Mouse (Mus musculus) frontal cortex, adult (tissue): Measurements from ENCODE around the gene Atp1a3.

Source experiments
- ATAC-seq: cut with Nextera tagmentation; 2 replicates; pipeline ENCODE4 v1.9.2; 2017; ENCODE audit warnings: mild to moderate bottlenecking, moderate library complexity, mixed read lengths; ENCODE audit not compliant: low TSS enrichment

Gene Atp1a3

DNA sequence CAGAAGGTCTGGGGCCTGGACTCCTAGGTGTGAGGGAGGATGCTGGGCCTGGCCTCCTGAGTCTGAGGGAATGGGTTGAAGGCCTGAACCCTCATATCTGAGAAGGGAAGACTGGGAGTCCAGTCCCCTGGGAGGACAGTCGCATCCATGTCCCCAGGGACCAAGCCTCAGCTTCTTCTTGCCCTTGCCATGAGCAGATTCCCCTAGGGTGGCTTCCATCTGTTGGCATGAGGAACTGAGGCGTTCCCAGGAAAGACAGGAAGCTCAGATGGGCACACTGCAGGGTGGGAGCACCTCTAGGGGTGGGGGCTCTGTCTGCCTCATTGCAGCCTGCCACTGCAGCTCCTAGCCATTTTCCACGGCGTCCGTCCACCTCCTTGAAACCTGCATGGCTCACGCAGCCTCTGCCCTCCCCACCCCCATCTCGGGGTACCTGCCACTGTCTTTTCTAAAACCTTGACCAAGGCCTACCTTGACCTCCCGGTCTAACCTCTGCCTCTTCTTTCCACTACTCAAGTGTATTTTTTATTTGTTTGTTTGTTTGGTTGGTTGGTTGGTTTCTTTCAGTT is 1.9 kb downstream of the Atp1a3 start:
- ATAC-seq = no peak

DNA sequence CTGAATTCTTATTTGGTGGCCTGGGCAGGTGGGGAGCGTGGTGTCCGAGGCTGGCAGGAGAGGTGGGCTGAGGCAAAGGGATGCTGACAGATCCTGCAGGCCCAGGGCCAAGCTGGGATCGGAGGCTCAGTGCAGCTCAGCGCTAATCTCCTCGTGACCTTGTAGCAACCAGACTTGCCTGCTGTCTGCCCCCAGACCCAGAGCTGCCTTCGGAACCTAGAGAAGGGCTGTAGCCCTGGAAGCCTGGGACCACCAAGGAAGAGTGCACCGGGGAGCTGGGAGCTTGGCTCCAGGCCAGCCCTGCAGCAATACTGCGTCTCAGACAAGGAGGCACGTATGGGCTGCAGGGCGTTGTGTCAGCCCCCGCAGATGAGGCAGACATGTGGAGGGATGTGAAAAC is 2.5 kb downstream of the Atp1a3 start:
- no peak for ATAC-seq

DNA sequence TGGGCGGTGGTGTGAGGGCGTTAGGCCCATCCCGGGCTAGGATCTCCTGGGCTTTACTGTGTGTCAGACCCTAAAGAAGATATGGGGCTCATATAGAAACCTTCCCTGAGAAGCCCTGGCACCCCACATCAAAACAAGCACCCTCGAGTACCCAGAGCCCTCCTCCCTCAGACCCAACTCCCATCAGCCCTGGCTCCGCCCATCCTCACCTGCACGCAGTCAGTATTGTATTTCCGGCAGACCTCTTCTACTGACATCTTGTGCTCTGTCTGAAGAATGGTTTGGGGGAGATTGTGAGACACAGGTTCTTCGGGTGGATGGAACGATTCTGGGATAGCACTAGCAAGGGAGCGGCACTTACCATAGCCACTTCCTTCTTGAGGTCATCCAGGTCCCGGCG is 5.0 kb downstream of the Atp1a3 start:
- no peak for ATAC-seq

DNA sequence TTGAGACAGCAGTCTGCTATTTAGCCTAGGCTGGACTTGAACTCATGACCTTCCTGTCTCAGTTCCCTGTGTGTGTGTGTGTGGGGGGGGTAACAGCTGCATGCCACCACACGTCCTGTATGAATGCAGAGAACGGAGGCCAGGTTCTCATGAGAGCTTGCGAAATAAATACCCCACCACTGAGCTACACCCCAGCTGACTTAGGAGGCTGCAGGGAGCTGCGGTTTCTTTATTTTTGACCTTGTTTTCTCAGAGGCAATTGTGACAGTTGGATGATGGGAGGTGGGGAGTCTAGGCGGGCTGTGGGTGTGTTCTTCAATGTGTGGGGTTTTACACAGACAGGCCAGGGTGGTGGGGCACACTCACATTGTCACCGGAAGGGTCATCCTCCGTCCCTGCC is 5.5 kb downstream of the Atp1a3 start:
- ATAC-seq = no peak

DNA sequence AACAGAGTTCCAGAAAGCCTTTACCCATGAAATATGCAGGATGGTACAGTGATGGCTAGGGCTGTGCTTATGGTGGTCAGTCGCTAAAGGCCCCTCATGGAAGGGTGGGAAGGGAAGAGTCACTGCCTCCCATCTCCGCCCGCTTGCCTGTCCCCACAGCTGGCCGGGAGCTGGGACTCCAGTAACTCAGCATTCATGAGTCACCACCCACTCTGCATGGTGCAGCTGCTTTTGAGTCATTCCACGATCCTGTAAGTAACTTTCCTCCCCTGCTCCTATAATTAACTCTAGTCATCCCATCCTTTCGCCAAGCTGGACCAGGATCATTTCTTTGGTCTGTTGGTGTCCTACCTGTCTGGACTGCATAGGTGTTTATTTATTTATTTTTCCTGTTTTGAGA is 12.7 kb downstream of the Atp1a3 start:
- peak; percentile 86 for ATAC-seq

DNA sequence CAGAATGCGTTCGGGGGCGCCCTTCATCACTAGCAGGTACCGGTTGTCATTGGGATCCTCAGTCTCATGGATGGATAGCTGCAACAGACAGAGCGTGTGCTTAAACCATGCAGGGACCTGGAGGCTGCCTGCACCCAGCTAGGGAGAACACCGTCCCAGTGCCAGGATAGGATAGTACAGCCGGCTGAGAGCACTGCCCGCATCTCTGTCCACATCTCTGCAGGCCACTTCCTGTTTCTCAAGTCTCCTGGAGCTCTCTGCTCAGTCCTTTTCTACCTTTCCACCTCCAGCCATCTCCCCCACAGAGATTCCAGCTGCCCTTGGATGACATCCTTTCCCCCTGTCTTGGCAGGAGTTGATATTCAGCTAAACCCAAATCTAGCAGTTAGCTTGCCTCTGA is 15.3 kb downstream of the Atp1a3 start:
- no peak for ATAC-seq

DNA sequence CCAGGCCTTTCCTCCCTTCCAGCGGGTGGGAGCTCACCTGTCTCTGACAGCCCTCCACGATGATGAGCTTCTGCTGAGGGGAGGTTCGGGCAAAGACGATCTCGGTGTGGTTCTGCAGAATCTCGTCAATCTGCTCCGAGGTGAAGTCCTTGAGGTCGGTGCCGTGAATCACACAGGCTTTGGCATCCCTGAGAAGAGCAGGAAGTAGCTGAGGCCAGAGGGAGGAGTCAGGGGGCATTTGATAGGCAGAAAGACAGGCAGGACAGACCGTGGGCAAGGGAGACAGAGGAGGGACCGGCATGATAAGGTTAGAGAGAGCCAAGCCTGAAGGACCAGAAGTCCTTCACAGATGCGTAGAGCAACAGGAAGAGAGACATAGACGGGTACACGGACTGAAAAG is 17.8 kb downstream of the Atp1a3 start:
- ATAC-seq = no peak

DNA sequence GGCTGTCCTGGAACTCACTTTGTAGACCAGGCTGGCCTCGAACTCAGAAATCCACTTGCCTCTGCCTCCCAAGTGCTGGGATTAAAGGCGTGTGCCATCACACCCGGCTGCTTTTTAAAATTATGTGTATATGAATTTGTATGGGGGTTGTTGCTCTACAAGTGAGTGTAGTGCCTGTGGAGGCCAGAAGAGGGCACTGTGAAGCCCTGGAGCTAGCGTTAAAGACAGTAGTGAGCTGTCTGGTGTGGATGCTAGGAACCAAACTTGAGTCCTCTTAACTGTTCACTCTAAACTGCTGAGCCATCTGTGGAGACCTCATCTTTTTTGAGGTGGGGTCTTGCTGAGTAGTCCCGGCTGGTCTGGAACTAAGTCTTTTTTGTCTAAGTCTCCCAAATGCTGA is 20.0 kb downstream of the Atp1a3 start:
- no peak for ATAC-seq

DNA sequence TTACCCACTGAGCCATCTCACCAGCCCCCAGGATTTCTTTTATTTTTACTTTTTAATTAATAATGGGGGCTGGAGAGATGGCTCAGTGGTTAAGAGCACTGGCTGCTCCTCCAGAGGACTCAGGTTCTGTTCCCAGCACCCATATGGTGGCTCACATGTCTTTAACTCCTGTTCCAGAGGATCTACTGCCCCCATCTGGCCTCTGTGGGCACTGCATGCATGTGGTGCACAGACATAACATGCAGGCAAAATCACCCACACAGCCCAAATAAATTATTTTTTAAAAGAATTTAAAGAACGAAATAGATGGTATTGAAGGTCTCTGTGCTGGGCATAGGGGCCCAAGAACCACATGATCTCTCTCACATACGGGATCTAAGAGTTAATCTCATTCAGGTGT is 21.5 kb downstream of the Atp1a3 start:
- no peak for ATAC-seq

DNA sequence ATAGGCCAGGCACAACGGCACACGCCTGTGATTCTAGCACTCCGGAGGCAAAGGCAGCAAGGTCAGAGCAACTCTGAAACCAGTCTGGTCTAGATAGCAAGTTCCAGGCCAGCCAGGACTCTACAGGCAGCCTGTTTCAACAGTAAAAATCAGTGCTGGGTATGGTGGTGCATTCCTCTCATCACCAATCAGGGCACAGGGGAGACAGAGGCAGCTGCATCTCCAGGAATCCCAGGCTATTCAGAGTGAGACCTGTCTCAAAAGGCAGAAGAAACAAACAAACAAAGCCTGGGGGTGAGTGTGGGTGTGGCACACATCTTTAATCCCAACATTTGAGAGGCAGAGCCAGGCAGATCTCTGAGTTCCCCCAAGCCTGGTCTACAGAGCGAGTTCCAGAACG is 22.4 kb downstream of the Atp1a3 start:
- no peak for ATAC-seq

DNA sequence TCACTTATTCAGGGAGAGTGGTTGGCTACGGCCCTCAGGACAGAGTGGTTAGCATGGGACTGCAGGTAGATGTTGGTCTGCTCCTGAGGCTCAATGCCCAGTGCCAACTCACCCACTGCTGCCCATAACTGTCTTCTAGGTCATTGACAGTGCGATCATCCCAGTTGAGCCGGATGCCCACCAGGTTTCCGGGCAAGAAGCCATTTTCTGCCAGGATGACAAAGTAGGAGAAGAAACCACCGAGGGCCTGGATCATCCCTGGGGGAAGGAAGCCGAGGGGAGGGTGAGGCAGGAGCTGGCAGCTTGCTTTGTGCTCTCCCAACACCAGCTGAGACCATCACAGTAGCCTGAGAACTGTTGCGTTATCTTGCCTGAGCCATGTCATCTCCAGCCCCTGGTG is 25.3 kb downstream of the Atp1a3 start:
- no peak for ATAC-seq

DNA sequence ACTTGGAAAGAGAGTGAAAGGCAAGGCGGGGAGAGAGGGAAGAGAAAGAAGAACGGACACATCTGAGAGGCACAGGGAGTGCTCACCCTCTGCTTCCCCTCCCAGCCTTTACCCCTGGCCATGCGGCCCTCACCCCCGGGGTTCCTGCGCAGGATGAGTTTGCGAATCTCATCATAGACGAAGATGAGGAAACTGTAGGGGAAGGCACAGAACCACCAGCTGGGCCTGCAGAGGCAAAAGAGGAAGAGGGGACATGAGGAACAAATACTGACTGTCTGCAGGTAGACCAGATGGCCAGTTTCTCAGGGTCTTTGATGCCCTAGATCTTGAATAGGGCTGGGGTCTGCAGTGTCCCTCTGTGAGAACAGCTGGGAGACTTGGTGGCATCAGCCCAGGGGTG is 27.0 kb downstream of the Atp1a3 start:
- ATAC-seq = no peak

DNA sequence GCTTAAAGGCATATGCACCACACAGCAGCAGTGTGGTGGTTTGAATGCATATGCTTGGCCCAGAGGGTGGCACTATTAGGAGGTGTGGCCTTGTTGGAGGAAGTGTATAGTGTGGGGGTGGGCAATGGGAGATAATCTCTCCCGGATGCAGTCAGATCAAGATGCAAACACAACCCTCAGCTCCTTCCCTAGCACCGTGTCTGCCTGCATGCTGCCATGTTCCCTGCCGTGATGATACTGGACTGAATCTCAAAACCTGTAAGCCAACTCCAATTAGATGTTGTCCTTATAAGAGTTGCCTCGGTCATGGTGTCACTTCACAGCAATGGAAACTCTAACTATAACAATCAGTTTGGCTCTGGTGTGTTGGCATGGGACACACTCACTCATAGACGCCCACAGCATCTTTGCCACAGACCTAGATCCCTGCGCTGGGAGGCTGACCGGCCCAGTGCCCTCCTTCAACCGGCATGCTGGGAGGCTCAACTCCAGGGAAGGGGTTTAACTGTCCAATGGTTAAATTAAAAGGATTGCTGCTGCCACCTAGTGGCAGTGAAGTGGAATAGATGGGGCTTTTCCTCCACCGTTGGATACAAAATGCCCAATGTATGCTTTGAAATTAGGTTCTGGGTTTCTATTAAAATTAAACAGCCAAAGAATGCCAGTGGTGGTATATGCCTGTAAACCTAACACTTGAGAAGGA is 30.7 kb downstream of the Atp1a3 start:
- no peak for ATAC-seq

DNA sequence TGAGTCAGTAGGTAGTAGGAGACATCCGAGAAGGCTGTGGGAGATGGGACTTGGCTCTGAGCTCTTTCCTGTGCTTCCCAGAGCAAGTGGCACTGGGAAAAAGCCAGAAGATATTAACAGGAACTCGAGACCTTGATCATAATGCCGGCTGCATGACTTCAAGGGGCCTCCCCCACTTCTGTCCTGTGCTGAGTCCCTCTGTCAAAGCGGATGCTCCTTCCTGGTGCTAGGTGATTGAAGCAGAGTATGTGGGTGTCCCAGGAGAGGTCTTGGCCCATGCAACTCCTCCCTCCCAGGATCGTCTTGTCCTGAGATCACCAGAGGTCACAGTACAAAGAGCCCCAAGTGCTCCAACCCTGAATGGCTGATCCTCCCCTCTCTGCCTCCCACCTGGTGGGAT is 31.9 kb downstream of the Atp1a3 start:
- no peak for ATAC-seq

DNA sequence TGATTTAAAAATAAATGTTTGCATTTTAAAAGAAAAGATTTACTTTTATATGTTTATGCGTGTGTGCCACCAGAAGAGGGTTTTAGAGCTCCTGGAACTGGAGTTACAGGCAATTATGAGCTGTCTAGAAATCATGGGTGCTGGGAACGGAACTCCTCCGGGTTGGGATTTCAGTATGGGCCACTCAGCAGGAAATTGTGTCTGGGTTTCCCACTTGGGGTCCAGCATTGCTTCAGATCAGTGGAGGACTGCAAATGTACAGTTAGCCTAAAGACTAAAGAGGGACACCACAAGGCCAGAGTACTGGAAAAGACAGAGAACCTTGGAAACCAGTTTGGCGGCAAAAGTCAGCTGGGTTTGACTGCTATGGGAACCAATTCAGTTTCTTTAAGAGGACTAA is 32.5 kb downstream of the Atp1a3 start:
- no peak for ATAC-seq

DNA sequence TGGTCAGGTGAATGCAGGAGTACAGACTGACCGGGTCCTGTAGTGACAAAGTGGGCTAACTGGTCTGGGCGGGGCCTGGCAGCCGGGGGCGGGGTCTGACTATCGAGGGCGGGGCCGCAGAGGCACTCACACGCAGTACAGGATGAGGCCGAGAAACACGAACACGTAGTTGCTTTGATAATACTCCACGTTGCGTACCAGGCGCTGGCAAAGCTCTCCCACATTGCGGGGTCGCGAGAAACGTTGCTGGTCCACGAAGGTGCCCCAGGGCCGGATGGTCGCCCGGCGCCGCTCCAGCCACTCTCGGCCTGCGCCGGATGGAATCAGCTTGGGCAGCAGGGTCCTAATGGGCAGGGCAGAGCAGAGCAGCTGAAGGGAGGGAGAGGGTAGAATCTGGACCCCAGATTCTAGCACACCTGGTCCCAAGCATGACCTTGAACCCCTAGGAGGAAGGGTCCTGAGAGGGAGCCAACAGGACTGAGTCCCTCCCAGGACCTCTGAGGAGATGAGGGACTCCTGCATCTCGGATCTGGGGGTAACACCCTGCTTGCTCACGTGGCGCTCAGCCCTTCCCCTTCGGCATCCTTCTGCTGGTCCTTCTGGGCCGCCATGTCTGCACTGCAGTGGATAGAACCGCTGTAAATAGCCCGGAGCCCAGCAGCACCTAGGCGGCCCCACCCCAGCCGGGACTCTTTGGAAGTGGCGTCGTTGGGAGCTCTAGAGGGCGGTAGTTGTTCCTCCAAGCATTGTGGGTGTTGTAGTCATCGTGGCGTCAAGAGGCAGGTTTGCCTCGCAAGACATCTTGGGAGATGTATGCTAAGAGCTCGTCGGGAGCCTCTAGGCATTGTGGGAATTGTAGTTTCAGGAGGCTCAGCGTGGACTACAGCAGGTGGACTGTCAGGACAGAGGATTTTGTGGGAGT is 33.5 kb downstream of the Atp1a3 start, which contains the start of gene Rabac1:
Gene Rabac1 (minus strand): TSS at position 783 of the 922 bp plus-strand sequence.
- peak; percentile 88 for ATAC-seq

DNA sequence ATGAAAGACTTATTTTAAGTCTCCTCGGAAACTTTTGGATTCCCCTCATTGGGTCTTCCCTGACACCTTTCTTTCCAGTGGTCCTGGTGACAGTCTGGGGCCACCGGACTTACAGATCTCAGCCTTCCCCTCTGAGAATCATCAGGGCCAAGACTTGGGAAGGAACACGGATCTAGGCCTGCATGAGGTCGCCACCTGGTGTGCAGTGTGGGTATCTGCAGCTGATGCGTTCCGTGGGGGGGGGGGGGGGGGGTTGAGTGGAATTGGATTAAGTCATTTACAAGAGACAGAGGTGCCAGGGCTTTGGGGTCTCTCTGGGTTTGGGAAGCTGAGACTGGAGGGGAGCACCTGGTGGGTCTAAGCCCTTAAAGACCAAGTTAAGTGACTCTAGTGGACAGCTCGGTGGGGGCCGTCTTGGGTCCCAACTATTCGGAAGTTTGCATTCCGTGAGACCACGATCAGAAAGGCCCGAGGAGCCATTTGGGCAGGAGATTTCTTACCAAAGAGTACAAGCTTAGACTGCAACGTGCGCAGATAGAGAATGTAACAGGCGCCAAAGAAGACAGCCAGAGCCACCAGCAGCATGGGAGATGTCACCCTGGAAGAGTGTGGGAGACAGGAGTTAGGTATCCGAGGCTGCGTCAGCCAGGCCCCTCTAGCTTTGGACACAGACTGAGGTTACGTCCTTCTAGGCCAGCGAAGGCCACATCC is 34.3 kb downstream of the Atp1a3 start:
- peak; percentile 5 for ATAC-seq

DNA sequence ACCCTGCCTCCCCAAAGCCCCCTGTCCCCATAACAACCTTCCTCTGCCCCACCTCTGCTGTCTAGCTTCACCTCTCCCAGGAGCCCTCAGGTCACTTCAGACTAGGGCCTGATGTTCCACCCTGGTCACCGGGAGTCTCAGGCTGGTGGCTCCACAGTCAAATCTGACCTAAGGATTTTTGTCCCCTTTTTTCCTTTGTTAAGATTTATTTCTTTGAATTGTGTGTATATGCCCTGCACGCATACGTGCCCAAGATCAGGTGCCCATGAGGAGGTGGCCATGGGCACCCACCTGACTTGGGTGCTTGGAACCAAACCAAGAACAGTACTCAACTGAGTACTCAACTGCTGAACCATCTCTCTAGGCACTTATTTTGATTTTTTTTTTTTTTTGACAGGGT is 35.4 kb downstream of the Atp1a3 start:
- no peak for ATAC-seq

DNA sequence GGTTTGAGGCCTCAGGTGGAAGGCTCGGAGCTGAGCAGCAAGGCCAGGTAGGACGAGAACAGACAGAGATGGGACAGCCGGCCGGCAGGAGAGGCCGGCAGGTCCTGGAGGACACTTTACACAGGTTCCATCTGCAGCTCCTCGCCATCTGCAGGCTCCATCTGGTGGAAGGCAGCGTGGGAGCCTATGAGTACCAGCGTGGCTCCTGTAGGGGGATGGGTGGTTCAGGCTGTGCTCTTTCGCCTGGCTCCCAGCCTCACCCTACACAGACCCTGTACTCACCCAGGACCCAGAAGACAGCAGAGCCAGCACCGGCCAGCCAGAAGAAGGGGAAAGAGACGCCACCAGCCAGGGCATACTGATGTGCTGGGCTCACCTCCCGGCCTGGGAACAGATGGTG is 36.0 kb downstream of the Atp1a3 start:
- ATAC-seq = no peak

DNA sequence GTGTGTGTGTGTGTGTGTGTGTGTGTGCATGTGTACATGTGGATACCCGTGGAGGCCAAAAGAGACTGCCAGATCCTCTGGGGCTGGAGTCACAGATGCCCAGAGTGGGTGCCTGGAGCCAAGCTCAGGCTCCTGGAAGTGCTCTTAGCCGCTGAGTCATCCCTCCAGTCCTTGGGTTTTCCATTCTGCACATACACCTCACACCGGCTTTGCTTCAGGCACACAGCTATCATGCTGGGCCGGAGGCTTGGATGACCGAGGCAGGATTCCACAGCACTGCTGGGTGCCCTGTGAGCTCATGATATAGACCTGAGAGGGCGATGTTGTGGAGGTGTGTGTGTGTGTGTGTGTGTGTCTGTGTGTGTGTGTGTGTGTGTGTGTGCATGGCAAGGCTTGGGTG is 37.3 kb downstream of the Atp1a3 start:
- no peak for ATAC-seq

DNA sequence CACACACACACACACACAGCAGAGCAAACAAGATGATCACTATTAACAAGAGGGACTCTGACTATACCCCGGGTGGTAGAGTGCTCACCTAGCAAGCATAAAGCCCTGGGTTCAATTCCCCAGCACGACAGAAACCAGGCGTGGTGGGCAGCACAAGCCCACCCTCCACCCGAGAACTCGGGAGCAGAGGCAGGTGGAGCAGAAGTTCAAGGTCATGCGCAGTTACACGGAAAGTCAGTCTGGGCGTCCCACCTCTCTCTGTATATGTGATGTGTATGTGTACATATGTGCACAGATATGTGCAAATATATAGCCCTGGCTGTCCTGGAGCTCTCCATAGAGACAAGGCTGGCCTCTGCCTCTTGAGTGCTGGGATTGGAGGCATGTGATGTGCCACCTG is 37.8 kb downstream of the Atp1a3 start:
- no peak for ATAC-seq

DNA sequence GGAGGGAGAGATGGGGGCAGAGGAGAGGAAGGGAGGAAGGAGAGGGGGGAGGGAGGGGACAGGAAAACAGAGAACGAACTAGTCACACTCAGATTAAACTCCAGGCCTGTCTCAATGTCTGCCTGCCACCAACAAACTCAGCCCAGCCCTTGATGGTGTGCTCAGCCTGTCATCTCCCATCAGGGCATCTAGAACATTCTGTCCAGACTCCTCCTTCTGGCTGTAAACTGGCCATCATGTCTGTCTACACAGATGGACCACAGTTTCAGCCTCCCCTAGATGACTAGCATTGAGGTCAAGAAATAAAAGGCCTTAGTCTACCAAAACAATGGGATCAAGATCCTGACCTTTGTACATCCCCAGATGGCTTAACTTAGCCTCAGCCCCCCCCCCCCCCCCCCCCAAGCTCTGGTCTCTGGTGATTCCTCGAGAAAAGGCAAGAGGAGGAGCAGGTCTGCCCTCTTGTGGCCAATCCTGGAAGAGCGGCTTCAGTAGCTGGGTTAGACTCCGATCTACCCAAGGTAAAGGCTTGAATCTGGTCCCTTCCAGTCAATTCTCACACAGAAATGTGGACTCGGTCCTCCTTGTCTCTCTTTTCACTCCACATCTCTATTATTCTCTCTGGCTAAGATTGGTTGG is 40.7 kb downstream of the Atp1a3 start:
- no peak for ATAC-seq
